Mouse (Mus musculus) lung, postnatal 25 days (tissue): ENCODE data around the gene Adcyap1.
A peak's percentile ranks its signal among the peaks of the same experiment; 100 is the strongest.

ENCODE experiments used
- DNase-seq: peaks from one replicate; pipeline ENCODE4 v3.0.0; 2022; ENCODE audit warnings: low spot score

Gene Adcyap1

GRCm38 (mm10) chr17:93198717-93199116 is at the start of gene Adcyap1:
Gene Adcyap1 (plus strand): TSS chr17:93199017.
- DNase-seq, result no peak

- DNase-seq, result peak; percentile 12
Observed at GRCm38 (mm10) chr17:93158280-93158851, 40.5 kb upstream of the Adcyap1 start.

GRCm38 (mm10) chr17:93169572-93169971 is 29.2 kb upstream of the Adcyap1 start:
- DNase-seq, result no peak

GRCm38 (mm10) chr17:93196846-93197245 is 2.0 kb upstream of the Adcyap1 start:
- no peak for DNase-seq

- no peak for DNase-seq
Observed at GRCm38 (mm10) chr17:93198213-93198612, 604 bp upstream of the Adcyap1 start.

GRCm38 (mm10) chr17:93199218-93199617 is 401 bp downstream of the Adcyap1 start:
- DNase-seq, result no peak

- no peak for DNase-seq
Observed at GRCm38 (mm10) chr17:93199747-93200146, 930 bp downstream of the Adcyap1 start.

- no peak for DNase-seq
Observed at GRCm38 (mm10) chr17:93200386-93201264, 1.8 kb downstream of the Adcyap1 start.

- no peak for DNase-seq
Observed at GRCm38 (mm10) chr17:93201265-93201925, 2.6 kb downstream of the Adcyap1 start.

GRCm38 (mm10) chr17:93202165-93203075 is 3.6 kb downstream of the Adcyap1 start:
- no peak for DNase-seq

GRCm38 (mm10) chr17:93203076-93204031 is 4.5 kb downstream of the Adcyap1 start:
- DNase-seq, result no peak

- DNase-seq, result no peak
Observed at GRCm38 (mm10) chr17:93217785-93218184, 19.0 kb downstream of the Adcyap1 start.

- DNase-seq, result no peak
Observed at GRCm38 (mm10) chr17:93218640-93219039, 19.8 kb downstream of the Adcyap1 start.

- DNase-seq, result peak; percentile 0
Observed at GRCm38 (mm10) chr17:93237355-93237754, 38.5 kb downstream of the Adcyap1 start.
